Mouse (Mus musculus) lung, embryonic 16.5 days (tissue): ENCODE measurements around the gene Slc6a11. TPM values are rescaled to one million over a fixed set of nuclear protein-coding genes. Genes with fewer than 3 reads are reported as not detected.

Source experiments
- ATAC-seq: fragments of 200-750 bp; cut with Nextera tagmentation; 2 replicates; pipeline ENCODE4 v1.8.0; 2017; ENCODE audit warnings: low read depth, mild to moderate bottlenecking, moderate library complexity
- H3K27ac ChIP-seq: fragments of 300-500 bp; sonication (generic); 2 replicates; pipeline ENCODE4 v1.5.1; 2014; ENCODE audit warnings: mild to moderate bottlenecking, control low read depth, low read length
- H3K27me3 ChIP-seq: fragments of 300-500 bp; sonication (generic); 2 replicates; pipeline ENCODE4 v1.6.1; 2014; ENCODE audit warnings: low read depth, low read length, mixed read lengths; ENCODE audit not compliant: control insufficient read depth, insufficient read depth
- H3K36me3 ChIP-seq: fragments of 300-500 bp; sonication (generic); 2 replicates; pipeline ENCODE4 v1.6.1; 2014; ENCODE audit warnings: low read length; ENCODE audit not compliant: control insufficient read depth, insufficient read depth
- H3K4me1 ChIP-seq: fragments of 300-500 bp; sonication (generic); replicated peaks from 2 replicates; pipeline ENCODE4 v1.6.1; 2014; ENCODE audit warnings: low read length, mixed read lengths; ENCODE audit not compliant: control insufficient read depth, insufficient read depth
- H3K4me2 ChIP-seq: fragments of 300-500 bp; sonication (generic); 2 replicates; pipeline ENCODE4 v1.6.1; 2014; ENCODE audit warnings: low read depth, low read length, control low read depth
- H3K4me3 ChIP-seq: fragments of 300-500 bp; sonication (generic); 2 replicates; pipeline ENCODE4 v1.5.1; 2014; ENCODE audit warnings: mild to moderate bottlenecking, low read length, control low read depth
- H3K9ac ChIP-seq: fragments of 300-500 bp; sonication (generic); 2 replicates; pipeline ENCODE4 v1.6.1; 2014; ENCODE audit warnings: low read length, control low read depth
- H3K9me3 ChIP-seq: fragments of 300-500 bp; sonication (generic); 2 replicates; pipeline ENCODE4 v1.6.1; 2016; ENCODE audit warnings: low read length; ENCODE audit not compliant: control insufficient read depth
- WGBS: fragments of 180-500 bp; shearing (Covaris S2); extraction: QIAGEN DNeasy Blood & Tissue Kit; methylation state at CpG from one replicate; pipeline ENCODE4 v1.1.7; 2014; 5-methylcytosine and 5-hydroxymethylcytosine counted together
- polyA plus RNA-seq: library from polyadenylated mRNA; unstranded; fragments of >200 nt; fragmentation: Nextera tagmentation; extraction: Ambion mirVana; gene quantifications from 2 replicates; pipeline ENCODE4 v1.2.1, GENCODE M21; 2015

Slc6a11 gene
- polyA plus RNA-seq, 1 experiment from 2014 or later, result 0.08 TPM

DNA sequence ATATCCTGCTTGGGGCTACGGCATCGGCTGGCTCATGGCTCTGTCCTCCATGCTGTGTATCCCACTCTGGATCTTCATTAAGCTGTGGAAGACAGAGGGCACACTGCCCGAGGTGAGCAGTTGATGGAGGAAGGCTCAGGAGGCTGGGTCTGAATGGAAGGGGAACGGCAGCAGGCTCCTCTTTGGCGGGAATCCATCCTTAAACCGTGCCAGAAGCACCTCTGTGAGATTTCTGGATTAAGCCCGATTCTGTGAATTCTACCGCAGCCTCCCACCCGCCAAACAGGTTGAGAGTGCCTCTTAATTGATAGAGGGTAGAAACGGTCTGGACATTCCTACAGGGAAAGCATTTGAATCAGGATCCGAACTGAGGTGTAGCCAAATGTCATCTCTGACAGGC, 114.6 kb downstream of the Slc6a11 start:
- Histone ChIP-seq H3K36me3 (no peaks in the 10 kb centered on the region), H3K4me2 (no peak overlapping the region), H3K27ac (no peak overlapping the region), H3K4me1 (no peaks in the 10 kb centered on the region), H3K27me3 (no peaks in the 10 kb centered on the region), H3K9me3 (no peaks in the 10 kb centered on the region), H3K9ac (no peak overlapping the region), H3K4me3 (no peak overlapping the region)
- 67% methylated on average over 11 of the region's 11 CpGs for WGBS
- no peak for ATAC-seq

DNA sequence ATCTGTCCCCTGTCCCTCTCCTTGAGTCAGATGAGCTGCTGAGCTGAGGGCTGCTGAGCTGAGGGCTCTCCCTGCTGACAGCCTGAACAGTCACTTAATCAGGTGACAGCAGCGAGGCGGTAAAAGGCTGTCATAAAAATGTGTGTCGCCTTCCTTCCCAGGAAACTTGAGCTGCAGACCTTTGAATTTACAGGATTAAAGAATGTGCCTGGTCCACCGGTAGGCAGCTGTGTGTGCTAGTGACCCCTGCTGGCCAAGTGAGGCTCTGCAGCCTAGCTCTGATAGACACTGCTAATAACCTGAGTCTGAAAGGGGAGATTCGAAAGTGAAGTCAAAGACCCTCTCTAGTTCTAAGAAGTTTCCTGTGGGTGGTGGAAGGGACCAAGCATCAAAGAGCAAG, 119.3 kb downstream of the Slc6a11 start:
- Histone ChIP-seq H3K9me3 (no peaks in the 10 kb centered on the region), H3K36me3 (no peaks in the 10 kb centered on the region), H3K4me2 (no peak overlapping the region), H3K27ac (no peak overlapping the region), H3K4me3 (no peak overlapping the region), H3K27me3 (no peaks in the 10 kb centered on the region), H3K4me1 (no peaks in the 10 kb centered on the region), H3K9ac (no peak overlapping the region)
- no peak for ATAC-seq
- WGBS, result 8% methylated on average over 5 of the region's 5 CpGs

DNA sequence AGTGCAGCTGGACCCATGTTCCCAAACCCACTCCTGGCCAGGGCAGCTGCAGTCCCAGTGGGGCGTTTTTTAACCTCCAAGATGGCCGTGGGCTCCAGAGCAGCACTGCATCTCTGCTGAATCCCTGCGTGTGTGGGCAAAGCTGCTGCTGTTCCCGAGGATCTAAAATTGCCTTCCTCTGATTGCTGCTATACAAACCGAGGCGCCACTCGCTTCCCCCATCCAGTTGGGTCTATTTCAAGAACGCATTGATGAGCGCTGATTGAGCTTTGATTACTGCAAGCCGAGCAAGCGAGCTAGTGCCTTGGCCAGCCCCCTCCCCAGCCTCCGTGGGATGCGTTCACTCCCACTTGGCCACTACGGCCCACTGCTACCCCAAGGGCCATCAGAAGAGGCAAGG, 123.9 kb downstream of the Slc6a11 start:
- Histone ChIP-seq H3K9ac (no peak overlapping the region), H3K4me3 (no peak overlapping the region), H3K27ac (no peak overlapping the region), H3K27me3 (no peaks in the 10 kb centered on the region), H3K36me3 (no peaks in the 10 kb centered on the region), H3K9me3 (no peaks in the 10 kb centered on the region), H3K4me1 (no peaks in the 10 kb centered on the region), H3K4me2 (no peak overlapping the region)
- 73% methylated on average over 14 of the region's 14 CpGs for WGBS
- ATAC-seq, result no peak

DNA sequence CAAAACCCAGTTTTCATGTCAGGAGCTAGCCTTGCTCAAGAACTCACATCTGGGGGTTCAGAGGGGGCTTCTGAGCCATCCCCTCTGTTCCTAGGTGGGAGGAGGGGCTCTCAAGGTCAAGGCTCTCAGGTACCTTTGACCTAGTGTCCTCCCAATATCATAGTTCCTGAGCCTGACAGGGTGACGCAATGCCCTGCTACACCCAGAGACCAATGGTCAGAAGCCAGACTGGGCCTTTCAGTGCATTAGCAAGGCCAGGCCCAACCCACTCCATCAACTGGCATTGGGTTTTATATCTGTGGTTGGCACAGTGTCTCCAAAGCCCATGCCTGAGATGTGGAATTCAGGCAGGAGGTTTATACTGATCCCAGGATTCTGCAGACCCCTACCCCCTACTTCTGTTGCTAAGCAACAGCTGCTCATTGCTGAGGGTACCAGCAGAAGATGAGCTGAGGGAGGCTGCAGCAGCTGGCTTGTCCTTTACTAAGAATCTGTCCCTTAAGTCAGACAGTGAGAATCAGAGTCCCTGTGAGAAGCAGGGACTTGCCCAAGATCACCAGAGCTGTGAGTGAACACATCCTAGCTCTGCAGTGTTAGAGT, 126.8 kb downstream of the Slc6a11 start:
- WGBS, result 77% methylated on average over 1 of the region's 1 CpGs
- H3K9ac ChIP-seq, result no peak overlapping the region
- H3K4me2 ChIP-seq, result no peak overlapping the region
- H3K4me1 ChIP-seq, result no peaks in the 10 kb centered on the region
- H3K4me3 ChIP-seq, result no peak overlapping the region
- no peaks in the 10 kb centered on the region for H3K9me3 ChIP-seq
- H3K27me3 ChIP-seq, result no peaks in the 10 kb centered on the region
- H3K36me3 ChIP-seq, result no peaks in the 10 kb centered on the region
- H3K27ac ChIP-seq, result no peak overlapping the region
- no peak for ATAC-seq

DNA sequence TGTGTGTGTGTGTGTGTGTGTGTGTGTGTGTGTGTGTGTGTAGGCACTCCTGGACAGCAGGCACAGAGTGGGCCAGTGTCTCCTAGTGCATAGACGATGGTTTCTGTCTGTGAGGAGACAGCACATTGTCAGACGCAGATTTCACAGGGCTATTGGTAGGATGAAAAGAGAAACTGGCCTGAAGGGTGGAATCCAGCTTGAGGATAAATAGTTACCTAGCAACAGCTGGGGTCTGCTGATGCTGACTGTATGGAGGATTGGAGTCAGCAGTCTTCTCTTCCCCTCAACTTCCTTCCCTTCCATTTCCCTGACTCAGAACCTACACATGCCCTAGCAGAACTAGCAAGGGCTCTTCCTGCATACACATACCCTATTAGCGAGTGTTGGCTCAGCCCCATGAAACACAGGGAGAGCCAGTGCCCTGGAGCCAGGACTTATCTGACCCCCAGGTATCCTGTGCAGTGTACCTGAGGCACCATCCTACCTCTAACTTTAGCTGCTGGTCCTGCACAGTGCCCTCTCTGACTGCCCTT, 127.7 kb downstream of the Slc6a11 start:
- no peak; the same call in 1 of the 2 replicates for ATAC-seq
- Histone ChIP-seq H3K27me3 (no peaks in the 10 kb centered on the region), H3K4me3 (no peak overlapping the region), H3K4me2 (no peak overlapping the region), H3K36me3 (no peaks in the 10 kb centered on the region), H3K4me1 (no peaks in the 10 kb centered on the region), H3K27ac (no peak overlapping the region), H3K9me3 (no peaks in the 10 kb centered on the region), H3K9ac (no peak overlapping the region)
- WGBS, result 43% methylated on average over 3 of the region's 3 CpGs

DNA sequence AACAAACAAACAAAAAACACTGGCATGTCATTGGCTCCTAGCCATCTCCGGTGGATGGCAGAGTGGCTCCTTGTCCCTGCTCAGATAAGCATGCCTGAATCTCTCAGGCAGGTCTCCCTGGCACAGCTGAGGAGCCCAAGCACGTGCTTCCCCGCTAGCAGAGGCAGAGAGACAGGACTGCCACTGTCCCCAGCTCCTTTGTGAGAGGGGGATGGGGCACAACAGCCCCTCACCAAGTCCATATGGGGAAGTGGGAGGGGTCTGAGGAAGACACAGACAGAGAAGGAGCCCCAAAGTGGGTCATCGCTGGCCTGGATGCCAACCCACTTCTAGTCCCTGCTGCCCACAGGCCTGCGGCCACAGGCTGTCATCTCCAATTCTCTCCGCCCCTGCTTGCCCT, 130.6 kb downstream of the Slc6a11 start:
- ATAC-seq, result no peak
- WGBS, result 53% methylated on average over 6 of the region's 6 CpGs
- Histone ChIP-seq H3K36me3 (no peaks in the 10 kb centered on the region), H3K4me3 (no peak overlapping the region), H3K4me1 (0 out of 2 replicates have a peak, but pooled peaks cover 3% of the 10 kb centered on the region), H3K27me3 (no peaks in the 10 kb centered on the region), H3K27ac (no peak overlapping the region), H3K4me2 (no peak overlapping the region), H3K9ac (no peak overlapping the region), H3K9me3 (no peaks in the 10 kb centered on the region)

DNA sequence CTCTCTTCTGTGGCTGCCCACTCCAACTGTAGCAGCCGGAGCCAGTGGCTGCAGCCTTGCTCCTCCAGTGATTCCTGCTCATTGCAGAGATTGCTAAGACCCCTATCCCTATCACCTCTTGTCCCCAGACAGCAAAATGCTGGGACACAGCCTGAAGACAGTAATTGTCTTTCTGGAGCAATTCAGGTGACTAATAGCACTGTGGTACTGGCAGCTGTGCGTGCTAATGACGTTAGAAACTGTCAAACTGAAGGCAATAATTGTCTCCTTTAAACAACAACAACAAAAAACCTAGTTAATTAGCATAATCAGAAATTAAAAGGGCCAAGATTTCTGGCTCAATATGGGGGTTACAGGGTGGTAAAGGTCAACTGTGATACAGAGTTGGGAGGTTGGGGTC, 133.0 kb downstream of the Slc6a11 start:
- Histone ChIP-seq H3K9me3 (no peaks in the 10 kb centered on the region), H3K27ac (no peak overlapping the region), H3K4me1 (0 out of 2 replicates have a peak, but pooled peaks cover 3% of the 10 kb centered on the region), H3K4me2 (no peak overlapping the region), H3K36me3 (no peaks in the 10 kb centered on the region), H3K27me3 (no peaks in the 10 kb centered on the region), H3K9ac (no peak overlapping the region), H3K4me3 (no peak overlapping the region)
- WGBS, result 60% methylated on average over 3 of the region's 3 CpGs
- ATAC-seq, result no peak

DNA sequence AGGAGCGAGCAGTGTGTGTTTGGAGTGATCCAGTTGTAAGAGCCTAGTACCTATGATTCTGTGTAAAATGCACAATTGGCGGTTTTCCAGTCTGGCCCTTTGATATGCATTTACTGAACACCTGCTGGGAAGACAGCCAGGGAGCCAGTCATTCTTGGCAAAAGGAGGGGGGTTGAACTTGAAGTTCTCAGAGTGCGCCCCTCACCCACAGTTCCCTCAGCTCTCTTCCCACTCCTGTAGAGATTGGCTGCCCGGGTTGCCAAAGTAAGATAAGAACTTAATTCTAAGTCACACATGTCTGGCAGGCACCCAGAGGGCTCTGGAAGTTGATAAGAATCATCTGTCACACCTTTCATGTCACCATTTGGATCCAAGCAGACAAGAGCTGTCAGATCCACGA, 133.4 kb downstream of the Slc6a11 start:
- Histone ChIP-seq H3K4me2 (no peak overlapping the region), H3K4me1 (0 out of 2 replicates have a peak, but pooled peaks cover 3% of the 10 kb centered on the region), H3K9me3 (no peaks in the 10 kb centered on the region), H3K27me3 (no peaks in the 10 kb centered on the region), H3K27ac (no peak overlapping the region), H3K9ac (no peak overlapping the region), H3K36me3 (no peaks in the 10 kb centered on the region), H3K4me3 (no peak overlapping the region)
- 0 out of 2 replicates have a peak, but pooled peaks have one; percentile 32 for ATAC-seq
- 30% methylated on average over 5 of the region's 5 CpGs for WGBS

DNA sequence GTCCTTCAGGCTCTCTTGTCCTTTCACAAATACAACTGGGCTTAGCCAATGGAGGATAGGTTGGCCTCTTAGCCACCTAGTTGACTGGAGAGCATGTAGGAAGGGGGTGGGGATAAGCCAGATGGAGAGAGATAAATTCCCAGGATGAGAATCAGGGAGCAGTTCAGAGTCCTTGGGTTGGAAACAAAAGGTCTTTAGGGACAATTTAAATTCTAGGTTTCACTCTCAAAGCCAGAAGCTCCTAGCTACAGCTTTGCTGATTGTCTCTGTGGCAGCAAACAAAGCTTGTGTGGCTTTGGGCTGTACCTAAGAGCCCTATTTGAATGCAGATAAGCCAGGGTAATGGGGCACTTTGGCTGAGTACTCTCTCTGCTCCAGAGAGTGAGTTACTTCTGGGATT, 135.2 kb downstream of the Slc6a11 start:
- H3K4me1 ChIP-seq, result 0 out of 2 replicates have a peak, but pooled peaks cover 3% of the 10 kb centered on the region
- no peaks in the 10 kb centered on the region for H3K36me3 ChIP-seq
- no peaks in the 10 kb centered on the region for H3K27me3 ChIP-seq
- H3K9ac ChIP-seq, result no peak overlapping the region
- ATAC-seq, result no peak
- no peak overlapping the region for H3K4me3 ChIP-seq
- H3K4me2 ChIP-seq, result no peak overlapping the region
- H3K27ac ChIP-seq, result no peak overlapping the region
- H3K9me3 ChIP-seq, result no peaks in the 10 kb centered on the region
